Comparison of ENCODE assay signal across 9 mouse cellular contexts in genomic region chr5:35133468-35133867, GRCm38 (mm10).
DNase-seq lines count a peak whose midpoint lies in the region.
"Had no signal": no experiment of that assay in that cellular context is flagged by ENCODE, and none has a peak within 500 bp of the region (broad histone marks: within the 10 kb centered on the region; RNA-seq: fewer than 3 reads in every experiment).

No protein-coding gene starts in this region.

- DNase-seq in cerebellum, adult 9-11 months, result peak; percentile 57
- DNase-seq in cerebellum, adult 18-20 months, result no peak
- peak; percentile 49 to 60 for DNase-seq in cerebellum, postnatal 14 days
- no peak for DNase-seq in cerebellum, adult 8-10 months
- DNase-seq in testis, postnatal 10 days (ENCODE audit: low spot score), result peak; percentile 36
- no peak for DNase-seq in testis, postnatal 14 days (ENCODE audit: low spot score)
- DNase-seq: adrenal gland, postnatal 25 days; cerebellum, adult 11-12 months; embryo, embryonic 11 days had no signal

Comparison
In these comparisons a context has a peak if more than half of its experiments do, and no peak if none do; other contexts are left out.
1. DNase-seq: peak in cerebellum, adult 9-11 months (single experiment), cerebellum, postnatal 14 days (2 of 2) and testis, postnatal 10 days (single experiment); none in cerebellum, adult 18-20 months (0 of 2), cerebellum, adult 8-10 months (single experiment) and testis, postnatal 14 days (single experiment).